Mouse (Mus musculus): ENCODE data around the gene Tatdn3.

GRCm38 (mm10) chr1:190996346-190996877 is 66.3 kb downstream of the Tatdn3 start:
- TF ChIP-seq CTCF (IDR thresholded peaks at IDR 0.05) (peak; percentile 53), EP300 (IDR thresholded peaks at IDR 0.05) (no peak)

All from lung, postnatal 0 days (tissue).